Mouse (Mus musculus): ENCODE data around the gene Olfml2a.

The Olfml2a gene

DNA sequence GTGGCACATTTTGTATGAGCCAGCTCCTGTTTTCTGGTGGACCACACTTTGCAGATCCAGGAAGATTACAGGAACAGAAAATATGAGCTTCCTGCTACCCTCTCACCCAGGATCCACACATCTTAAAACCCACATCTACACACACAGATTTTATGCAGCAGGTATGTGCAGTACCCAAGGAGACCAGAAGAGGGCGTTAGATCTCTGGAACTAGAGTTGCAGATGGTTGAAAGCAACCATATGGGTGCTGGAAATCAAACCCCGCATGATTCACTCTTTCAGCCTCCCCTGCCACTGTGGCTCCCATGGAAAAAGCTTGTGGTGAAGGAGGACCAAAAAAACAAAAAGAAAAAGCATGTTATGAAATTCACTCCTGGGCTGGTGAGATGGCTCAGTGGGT lies 7.3 kb downstream of the Olfml2a start:
- no peak for DNase-seq

DNA sequence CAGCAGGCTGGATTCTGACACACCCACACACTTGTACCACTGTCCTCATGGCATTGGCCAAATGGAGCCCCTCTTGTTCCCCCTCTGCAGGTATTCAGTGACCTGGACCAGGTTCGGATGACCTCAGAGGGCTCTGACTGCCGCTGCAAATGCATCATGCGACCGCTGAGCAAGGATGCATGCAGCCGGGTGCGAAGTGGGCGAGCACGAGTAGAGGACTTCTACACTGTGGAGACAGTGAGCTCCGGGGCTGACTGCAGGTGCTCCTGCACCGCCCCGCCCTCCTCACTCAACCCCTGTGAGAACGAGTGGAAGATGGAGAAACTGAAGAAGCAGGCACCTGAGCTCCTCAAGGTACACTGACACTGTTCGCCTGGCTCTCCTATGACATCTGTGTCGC lies 9.6 kb downstream of the Olfml2a start:
- DNase-seq: no peak

GRCm38 (mm10) chr2:38941898-38942297 lies 10.1 kb downstream of the Olfml2a start:
- no peak for DNase-seq

DNA sequence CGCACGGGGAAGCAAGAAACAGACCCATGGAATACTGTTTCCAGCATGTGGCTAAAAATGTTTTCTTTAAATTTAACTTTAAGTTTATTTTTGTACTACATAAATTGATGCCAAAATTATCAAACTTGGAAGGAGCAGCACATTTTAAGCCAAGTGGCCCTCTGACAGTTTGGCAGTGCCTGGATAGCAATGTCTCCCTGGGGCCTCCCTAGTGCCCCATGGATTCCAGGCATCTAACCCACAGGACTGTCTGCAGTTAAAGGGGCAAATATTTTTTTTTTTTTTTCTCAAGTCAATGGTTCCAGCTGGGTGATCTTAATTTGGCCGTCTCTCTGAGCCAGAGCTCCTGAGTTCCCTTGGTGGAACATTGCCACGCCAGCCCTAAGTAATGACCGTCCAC lies 11.4 kb downstream of the Olfml2a start:
- DNase-seq: no peak

DNA sequence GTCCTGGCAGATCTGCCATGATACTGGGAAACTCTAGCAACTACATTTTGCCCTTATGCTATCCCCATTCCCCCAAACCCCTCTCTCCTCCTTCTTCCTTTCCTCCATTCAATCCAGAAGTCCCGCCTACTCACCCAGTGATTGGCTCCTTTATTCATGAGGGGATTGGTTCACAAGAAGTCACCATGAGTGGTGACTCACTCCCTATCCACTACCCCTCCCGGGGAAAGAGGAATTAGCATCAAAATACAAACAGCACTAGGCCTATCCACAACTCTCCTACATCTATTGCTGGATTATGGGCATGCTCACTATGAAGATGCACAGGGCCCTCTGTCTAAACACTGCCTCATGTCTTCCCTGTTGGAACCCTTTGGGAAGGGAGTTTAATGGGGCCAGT lies 12.2 kb downstream of the Olfml2a start:
- no peak for DNase-seq

DNA sequence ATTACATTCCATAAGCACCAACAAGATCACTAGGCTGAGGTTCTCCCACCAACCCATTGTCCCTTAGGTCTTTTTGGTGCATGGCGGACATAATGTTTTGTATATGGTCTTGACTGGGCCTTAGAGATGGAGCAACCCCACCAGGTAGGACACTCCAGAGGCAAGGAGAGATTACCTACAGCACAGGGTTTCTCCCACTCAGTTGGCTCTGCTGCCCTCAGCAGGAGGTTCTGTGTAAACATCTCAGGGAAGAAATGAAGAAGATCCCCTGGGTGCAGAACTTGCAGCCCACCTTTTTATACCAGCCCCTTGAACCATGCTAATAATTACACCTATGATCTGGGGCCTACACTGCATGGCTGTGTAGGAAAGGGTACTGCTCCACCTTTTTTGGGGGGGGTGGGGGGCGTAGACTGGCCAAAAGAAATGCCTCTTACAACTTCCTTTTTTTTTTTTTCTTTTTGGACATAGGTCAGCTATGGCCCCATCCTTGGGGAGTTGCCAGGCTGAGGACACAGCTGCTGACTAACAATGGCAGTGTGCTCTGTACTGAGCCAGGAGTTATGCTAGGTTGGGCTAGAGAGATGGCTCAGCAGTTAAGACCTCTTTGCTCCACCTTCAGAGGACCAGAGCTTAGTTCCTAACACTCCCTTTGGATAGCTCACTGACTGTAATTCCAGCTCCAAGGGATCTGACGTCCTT lies 12.8 kb downstream of the Olfml2a start:
- DNase-seq: peak; percentile 12 to 37

- peak; percentile 54 to 61 for DNase-seq
Observed at GRCm38 (mm10) chr2:38947566-38947965, 15.8 kb downstream of the Olfml2a start.

- DNase-seq: peak; percentile 85
Observed at GRCm38 (mm10) chr2:38950281-38950719, 18.5 kb downstream of the Olfml2a start.

DNA sequence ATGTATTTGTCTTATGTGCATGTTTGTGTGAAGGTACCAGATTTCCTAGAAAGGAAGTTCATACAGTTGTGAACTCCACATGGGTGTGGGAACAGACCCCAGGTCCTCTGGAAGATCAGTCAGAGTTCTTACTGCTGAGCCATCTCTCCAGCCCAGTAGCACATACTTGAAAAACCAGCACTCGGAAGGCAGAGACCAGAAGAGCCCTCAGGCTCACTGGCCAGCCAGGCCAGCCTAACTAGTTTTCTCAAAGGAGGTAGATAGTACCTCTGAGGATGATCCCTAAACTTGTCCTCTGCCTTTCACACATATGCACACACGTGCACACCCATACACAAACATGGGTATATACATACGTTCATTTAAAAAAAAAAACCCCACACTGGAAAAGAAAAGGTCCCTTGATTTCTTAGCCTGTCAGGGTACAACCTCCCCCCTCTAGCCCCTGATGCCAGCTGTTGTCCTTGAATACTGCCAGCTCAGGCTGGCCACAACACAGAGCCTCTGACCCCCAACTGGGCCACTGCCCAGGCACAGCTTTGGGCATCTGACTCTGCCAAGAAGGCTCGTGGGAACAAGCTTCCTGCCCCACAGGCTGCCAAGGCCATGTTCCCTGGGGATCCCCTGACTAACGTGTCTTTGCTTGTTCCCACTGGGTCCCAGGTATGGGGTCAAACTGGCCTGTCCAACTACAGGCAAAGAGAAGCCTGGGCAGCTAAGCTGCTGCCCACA lies 21.5 kb downstream of the Olfml2a start:
- DNase-seq: peak in 1 of 2 experiments; percentile 30

DNA sequence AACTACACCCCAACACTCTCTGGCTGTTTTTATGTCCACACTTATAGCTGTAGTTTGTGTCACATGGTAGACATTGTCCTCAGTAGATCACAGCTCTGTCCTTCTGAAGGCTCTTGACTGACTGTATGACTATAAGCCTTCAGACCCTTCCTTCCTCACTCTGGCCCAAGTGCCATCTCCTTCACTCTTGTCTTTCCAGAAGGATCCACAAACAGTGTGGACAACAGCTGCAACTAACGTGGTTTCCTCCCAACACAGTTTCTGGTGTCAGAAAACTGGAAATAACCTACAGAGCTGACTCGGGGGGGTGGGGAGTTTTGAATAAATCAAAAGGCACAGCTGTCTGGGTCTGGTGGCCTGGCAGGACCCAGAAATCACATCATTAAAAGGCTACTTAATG lies 24.3 kb downstream of the Olfml2a start:
- no peak for DNase-seq

DNA sequence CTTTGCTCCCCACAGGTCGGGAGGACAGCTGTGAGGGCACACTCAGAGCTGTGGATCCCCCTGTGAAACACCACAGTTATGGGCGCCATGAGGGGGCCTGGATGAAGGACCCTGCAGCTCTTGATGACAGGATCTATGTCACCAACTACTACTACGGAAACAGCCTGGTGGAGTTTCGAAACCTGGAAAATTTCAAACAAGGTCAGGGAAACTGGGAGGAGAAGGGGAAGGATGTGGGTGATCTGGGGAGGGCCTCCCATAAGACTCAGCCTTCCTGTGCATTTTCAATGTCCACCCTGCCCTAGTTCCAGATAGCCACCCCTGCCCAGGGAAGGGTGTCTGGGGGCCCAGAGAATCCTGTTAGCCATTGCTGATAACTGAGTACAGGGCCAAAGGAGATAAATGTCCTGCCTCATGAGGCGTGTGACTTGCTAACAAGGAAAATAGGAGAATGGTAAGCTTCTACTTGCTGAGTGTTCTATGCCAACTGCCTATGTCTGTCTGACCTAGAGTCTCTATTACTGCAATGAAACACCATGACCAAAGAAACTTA lies 26.0 kb downstream of the Olfml2a start:
- no peak for DNase-seq

DNA sequence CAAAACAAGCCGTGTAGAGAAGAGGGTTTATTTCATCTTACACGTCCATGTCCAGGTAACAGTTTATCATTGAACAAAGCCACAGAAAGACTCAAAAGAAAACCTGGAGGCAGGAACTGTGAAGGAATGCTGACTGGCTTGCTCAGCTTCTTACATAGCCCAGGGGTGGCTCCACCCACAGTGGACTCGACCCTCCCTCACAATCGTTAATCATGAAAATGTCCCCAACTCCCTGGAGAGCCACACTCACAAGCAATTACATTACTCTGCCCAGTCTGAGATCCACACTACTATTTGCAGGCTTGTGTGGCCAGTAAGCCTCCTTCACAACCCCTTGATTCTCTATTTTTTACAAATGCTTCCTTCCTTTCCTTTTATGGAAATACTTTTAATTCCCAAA lies 32.4 kb downstream of the Olfml2a start:
- DNase-seq: no peak

DNA sequence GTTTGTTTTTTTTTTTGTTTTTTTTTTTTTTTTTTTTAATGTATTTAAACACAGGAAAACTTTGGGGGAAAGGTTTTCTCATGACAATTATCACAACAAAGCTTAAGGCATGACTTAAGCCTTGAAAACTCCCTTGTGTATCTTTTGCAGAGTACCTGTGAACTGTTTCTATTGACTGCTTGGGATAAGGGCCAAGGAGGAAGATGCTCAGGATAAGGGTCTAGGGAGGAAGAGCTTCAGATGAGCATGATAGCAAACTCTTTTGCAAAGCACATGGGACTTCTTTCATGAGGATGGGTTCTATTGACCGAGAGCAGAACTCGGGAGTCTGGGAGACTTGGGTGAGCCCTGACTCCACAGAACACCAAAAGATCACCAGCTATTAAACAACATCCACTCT lies 37.9 kb downstream of the Olfml2a start:
- DNase-seq: no peak

DNA sequence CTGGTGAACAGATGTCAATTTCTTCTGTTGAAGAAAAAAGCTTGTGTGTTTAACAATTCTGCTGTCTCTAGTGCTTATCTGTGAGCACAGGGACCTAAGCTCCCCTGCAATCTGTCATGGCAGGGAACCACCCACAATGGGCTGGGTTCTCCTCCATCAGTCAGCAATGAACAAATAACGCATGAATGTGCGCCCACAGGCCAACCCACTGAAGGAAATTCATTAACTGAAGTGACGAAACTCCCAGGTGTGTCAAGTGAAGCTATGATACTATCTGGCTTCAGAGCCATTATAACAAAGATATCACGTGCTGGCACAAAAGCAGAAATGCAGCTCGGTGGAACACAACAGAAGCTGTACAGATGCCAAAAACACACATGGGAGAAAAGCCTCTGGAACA lies 38.3 kb downstream of the Olfml2a start:
- DNase-seq: no peak

DNA sequence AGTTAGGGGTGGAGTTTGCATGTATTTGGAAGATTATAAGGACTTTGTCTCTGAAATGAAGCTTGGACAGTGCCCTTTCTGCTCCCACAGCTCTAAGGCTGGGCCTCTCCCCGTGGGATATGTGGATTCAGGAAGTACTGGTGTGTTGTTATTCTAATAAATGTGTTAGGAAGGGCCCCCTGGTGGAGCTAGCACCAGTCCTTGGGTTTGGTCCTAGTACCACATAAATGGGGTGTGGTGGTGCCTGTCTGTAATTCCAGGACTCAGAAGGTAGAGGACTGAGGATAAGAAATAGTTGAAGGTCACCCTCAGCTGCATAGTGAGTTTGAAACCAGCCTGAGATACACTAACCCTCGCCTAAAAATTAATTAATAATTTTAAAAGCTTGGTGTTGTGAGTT lies 41.4 kb downstream of the Olfml2a start:
- DNase-seq: peak in 1 of 2 experiments; percentile 11

- DNase-seq: peak in 1 of 2 experiments; percentile 33
Observed at GRCm38 (mm10) chr2:38973701-38974100, 41.9 kb downstream of the Olfml2a start.

- DNase-seq: no peak
Observed at GRCm38 (mm10) chr2:38974171-38974570, 42.4 kb downstream of the Olfml2a start.

GRCm38 (mm10) chr2:38975181-38975580 lies 43.4 kb downstream of the Olfml2a start:
- no peak for DNase-seq

DNA sequence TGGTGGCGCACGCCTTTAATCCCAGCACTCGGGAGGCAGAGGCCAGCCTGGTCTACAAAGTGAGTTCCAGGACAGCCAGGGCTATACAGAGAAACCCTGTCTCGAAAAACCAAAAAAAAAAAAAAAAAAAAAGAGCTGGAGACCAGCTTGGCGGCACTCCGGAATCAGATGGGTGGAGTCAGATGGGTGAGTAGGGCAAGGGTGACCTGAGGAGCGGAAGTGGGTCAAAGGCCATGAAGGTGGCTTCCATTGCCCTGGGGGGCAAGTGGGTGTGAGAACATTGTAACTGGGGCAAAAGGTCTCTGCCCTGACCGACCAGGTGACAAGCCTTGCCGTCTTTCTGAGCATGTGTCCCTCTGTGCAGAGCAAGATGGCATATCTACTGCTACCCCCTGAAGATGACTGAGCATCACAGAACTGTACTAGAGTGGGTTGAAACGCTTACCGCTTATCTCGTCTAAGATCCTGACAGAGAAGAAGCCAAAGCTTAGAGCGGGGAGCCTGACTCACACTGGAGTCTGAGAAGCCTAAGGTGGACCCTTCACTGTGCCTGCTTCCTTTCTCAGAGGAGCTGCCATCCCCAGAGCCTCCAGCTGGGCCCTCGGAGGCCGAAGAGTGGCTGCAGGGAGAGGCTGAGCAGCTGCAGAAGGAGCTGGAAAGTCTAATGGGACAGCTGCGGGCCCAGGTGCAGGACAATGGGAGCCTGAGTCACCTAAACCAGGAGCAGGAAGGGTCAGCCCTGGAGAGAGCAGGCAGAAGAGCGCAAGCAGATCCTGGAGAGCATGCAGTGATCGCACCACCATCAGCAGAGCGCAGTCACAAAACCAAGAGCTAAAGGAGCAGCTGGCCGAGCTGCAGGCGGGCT lies 44.4 kb downstream of the Olfml2a start:
- DNase-seq: no peak

DNA sequence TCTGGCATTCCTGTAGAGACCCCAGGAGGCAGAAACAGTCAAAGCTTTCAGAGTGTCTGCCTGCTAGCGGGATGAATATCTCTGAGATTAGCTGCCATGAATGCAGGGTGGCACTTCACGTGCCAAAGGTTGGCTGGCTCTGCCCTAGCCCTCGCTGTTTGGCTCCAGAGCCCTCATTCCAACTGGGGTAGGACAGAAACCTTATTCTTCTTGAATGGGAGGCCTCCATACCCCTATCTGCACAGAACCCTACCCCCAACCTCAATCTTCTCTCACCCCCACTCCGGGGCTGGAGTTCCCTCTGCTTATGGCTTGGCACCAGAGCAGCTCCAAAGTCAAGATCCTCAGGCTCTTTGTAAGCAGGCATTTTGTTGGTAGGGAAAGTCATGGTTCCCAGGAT lies 46.1 kb downstream of the Olfml2a start:
- no peak for DNase-seq

DNA sequence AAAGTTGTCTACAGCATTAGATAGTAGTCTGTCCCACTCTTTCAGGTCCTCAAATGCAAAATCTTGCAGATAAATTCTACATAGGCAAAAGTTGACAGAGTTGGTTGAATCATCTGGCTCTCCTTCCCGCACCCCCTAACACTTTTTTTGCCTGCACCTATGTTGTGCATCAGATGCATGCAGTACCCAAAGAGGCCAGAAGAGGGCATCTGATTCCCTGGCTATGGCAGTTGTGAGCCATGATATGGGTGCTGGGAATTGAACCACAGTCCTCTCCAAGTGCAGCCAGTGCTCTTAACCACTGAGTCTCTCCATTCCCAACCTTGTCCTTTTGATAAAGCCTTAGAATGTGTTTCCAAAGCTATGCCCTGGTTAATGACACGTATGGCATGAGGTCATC lies 51.7 kb downstream of the Olfml2a start:
- DNase-seq: no peak

GRCm38 (mm10) chr2:38986580-38986979 lies 54.8 kb downstream of the Olfml2a start:
- peak; percentile 30 to 62 for DNase-seq

GRCm38 (mm10) chr2:38987371-38987770 lies 55.6 kb downstream of the Olfml2a start:
- DNase-seq: no peak

All from kidney, postnatal 36 days (tissue).